Mouse (Mus musculus) kidney, postnatal 0 days (tissue): ENCODE results near the gene Tkfc. TPM values are rescaled to one million over a fixed set of nuclear protein-coding genes. Genes with fewer than 3 reads are reported as not detected.

ENCODE experiments used
- ATAC-seq: fragments of 200-750 bp; cut with Nextera tagmentation; replicated peaks from 2 replicates; pipeline ENCODE4 v1.8.0; 2017; ENCODE audit warnings: low read depth, moderate number of reproducible peaks, moderate TSS enrichment, moderate library complexity; ENCODE audit not compliant: low FRiP score
- DNase-seq: peaks from one replicate; pipeline ENCODE4 v3.0.0-alpha.2; 2016; ENCODE audit warnings: low spot score
- H3K27ac ChIP-seq: fragments of 300-500 bp; sonication (generic); 2 replicates; pipeline ENCODE4 v1.5.1; 2014; ENCODE audit warnings: mild to moderate bottlenecking
- H3K27me3 ChIP-seq: fragments of 300-500 bp; sonication (generic); 2 replicates; pipeline ENCODE4 v1.6.1; 2014; ENCODE audit warnings: low read length, mixed read lengths; ENCODE audit not compliant: insufficient read depth
- H3K36me3 ChIP-seq: fragments of 300-500 bp; sonication (generic); 2 replicates; pipeline ENCODE4 v1.6.1; 2014; ENCODE audit warnings: low read length, mixed read lengths; ENCODE audit not compliant: insufficient read depth
- H3K4me1 ChIP-seq: fragments of 300-500 bp; sonication (generic); replicated peaks from 2 replicates; pipeline ENCODE4 v1.6.1; 2014; ENCODE audit warnings: antibody characterized with exemption, low read length, mixed read lengths; ENCODE audit not compliant: insufficient read depth
- H3K4me2 ChIP-seq: fragments of 300-500 bp; sonication (generic); 2 replicates; pipeline ENCODE4 v1.6.1; 2014; ENCODE audit warnings: mild to moderate bottlenecking, low read length, moderate library complexity, mixed read lengths
- H3K4me3 ChIP-seq: fragments of 300-500 bp; sonication (generic); replicated peaks from 2 replicates; pipeline ENCODE4 v1.5.1; 2014; ENCODE audit warnings: low read depth, low read length
- H3K9ac ChIP-seq: fragments of 300-500 bp; sonication (generic); 2 replicates; pipeline ENCODE4 v1.6.1; 2014; ENCODE audit warnings: low read depth, low read length
- H3K9me3 ChIP-seq: fragments of 300-500 bp; sonication (generic); replicated peaks from 2 replicates; pipeline ENCODE4 v1.6.1; 2016; ENCODE audit warnings: low read length, inconsistent platforms, mixed read lengths
- CTCF ChIP-seq: IDR thresholded peaks from 2 replicates; pipeline ENCODE4 v1.5.1; 2016; ENCODE audit warnings: antibody characterized with exemption, low read depth, mild to moderate bottlenecking, moderate library complexity
- WGBS: fragments of 180-500 bp; shearing (Covaris S2); extraction: QIAGEN DNeasy Blood & Tissue Kit; methylation state at CpG from one replicate; pipeline ENCODE4 v1.1.7; 2014; 5-methylcytosine and 5-hydroxymethylcytosine counted together
- polyA plus RNA-seq: library from polyadenylated mRNA; unstranded; fragments of >200 nt; fragmentation: Nextera tagmentation; extraction: Ambion mirVana; gene quantifications from 2 replicates; pipeline ENCODE4 v1.2.1, GENCODE M21; 2015

Gene Tkfc
- 42.2 and 54.4 TPM in 2 replicates for polyA plus RNA-seq

DNA sequence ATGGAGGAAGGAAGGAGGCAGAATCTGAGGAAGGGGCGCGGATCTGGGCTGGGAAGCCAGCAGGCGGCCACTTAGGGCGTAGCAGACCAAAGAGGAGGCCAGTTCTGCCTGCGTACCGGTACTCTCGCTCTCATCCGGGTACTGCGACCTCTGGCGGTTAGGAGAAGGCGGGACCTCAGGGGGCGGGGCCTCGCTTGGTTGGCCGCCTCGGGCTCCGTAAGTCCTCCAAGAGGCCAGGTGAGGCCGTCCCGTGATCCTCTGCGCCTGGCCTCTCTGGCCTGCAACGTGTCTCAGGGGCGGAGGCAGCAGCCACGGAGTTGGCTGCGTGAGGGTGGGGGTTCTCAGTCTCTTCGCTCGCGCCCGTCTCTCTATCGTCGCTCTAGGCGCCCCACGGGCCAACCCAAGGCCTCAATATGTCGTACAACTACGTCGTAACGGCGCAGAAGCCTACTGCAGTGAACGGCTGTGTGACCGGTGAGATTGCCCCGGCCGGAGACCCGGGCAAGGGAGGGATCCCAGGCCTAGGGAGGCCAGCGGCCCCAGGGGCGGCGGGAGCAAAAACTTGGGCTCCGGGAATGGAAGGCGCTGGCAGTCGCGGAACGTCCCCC, at the start of gene Tkfc, which contains the start of gene Ddb1:
Gene Tkfc, minus strand, starts transcription at position 362 of the 608 bp plus-strand sequence.
Gene Ddb1, plus strand, starts transcription at position 35 of the 608 bp plus-strand sequence.
- Histone ChIP-seq H3K27ac (peak within 1 kb of the TSS; percentile 91), H3K9me3 (no peaks in the 10 kb centered on the region), H3K9ac (peak within 1 kb of the TSS; percentile 85), H3K4me1 (peaks cover 12% of the 10 kb centered on the region), H3K4me2 (peak within 1 kb of the TSS; percentile 72), H3K27me3 (no peaks in the 10 kb centered on the region), H3K4me3 (peak within 1 kb of the TSS; percentile 79), H3K36me3 (peaks cover 24% of the 10 kb centered on the region)
- peak; percentile 79 for TF ChIP-seq CTCF
- ATAC-seq (peak; percentile 95), DNase-seq (peak; percentile 99)
- WGBS, result under 1% methylated on average over 49 of the region's 49 CpGs

DNA sequence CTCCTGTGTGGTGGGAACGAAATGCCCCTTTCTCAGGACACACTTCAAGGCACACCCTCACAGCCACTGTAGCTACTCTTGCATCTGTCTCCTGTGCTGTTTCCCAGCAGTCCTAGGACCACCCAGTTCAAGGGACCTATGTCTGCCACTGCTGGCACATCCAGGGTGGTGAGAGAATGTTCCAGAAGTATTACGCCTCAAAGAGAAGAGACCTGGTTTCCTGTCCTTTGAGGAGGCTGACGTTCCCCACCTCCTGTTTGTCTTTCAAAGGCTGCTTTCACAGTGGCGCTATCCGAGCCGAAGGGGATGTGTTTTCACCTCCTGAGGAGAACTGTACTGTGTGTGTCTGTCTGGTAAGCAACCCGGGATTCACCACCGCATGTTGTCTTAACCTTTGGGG, 42.7 kb upstream of the Tkfc start:
- no peaks in the 10 kb centered on the region for H3K36me3 ChIP-seq
- TF ChIP-seq CTCF, result no peak
- H3K4me3 ChIP-seq, result no peak overlapping the region
- DNase-seq, result no peak
- no peak overlapping the region for H3K9ac ChIP-seq
- no peak overlapping the region for H3K27ac ChIP-seq
- WGBS, result 58% methylated on average over 8 of the region's 8 CpGs
- no peak overlapping the region for H3K4me2 ChIP-seq
- no peaks in the 10 kb centered on the region for H3K9me3 ChIP-seq
- H3K4me1 ChIP-seq, result no peaks in the 10 kb centered on the region
- no peaks in the 10 kb centered on the region for H3K27me3 ChIP-seq
- ATAC-seq, result no peak

DNA sequence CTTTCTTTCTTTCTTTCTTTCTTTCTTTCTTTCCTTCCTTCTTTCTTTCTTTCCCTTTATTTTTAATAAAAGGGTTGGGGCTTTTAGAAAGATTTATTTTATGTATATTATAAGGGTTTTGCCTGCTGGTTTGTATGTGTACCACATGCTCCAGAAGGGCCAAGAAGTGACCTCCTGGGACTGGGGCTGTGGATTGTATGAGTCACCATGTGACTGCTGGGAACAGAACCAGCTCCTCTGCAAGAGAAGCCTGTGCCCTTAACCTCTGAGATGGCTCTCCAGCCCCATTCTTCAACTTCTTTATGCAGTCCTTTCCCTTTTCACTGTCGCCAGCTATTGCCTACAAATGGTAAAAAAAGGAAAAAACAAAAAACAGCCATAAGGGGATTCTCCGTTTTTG, 40.2 kb upstream of the Tkfc start:
- H3K27me3 ChIP-seq, result no peaks in the 10 kb centered on the region
- H3K9me3 ChIP-seq, result no peaks in the 10 kb centered on the region
- WGBS, result 91% methylated on average over 2 of the region's 2 CpGs
- DNase-seq (no peak), ATAC-seq (no peak)
- H3K4me3 ChIP-seq, result no peak overlapping the region
- TF ChIP-seq CTCF, result no peak
- H3K4me1 ChIP-seq, result no peaks in the 10 kb centered on the region
- no peak overlapping the region for H3K27ac ChIP-seq
- H3K36me3 ChIP-seq, result no peaks in the 10 kb centered on the region
- H3K9ac ChIP-seq, result no peak overlapping the region
- H3K4me2 ChIP-seq, result no peak overlapping the region

DNA sequence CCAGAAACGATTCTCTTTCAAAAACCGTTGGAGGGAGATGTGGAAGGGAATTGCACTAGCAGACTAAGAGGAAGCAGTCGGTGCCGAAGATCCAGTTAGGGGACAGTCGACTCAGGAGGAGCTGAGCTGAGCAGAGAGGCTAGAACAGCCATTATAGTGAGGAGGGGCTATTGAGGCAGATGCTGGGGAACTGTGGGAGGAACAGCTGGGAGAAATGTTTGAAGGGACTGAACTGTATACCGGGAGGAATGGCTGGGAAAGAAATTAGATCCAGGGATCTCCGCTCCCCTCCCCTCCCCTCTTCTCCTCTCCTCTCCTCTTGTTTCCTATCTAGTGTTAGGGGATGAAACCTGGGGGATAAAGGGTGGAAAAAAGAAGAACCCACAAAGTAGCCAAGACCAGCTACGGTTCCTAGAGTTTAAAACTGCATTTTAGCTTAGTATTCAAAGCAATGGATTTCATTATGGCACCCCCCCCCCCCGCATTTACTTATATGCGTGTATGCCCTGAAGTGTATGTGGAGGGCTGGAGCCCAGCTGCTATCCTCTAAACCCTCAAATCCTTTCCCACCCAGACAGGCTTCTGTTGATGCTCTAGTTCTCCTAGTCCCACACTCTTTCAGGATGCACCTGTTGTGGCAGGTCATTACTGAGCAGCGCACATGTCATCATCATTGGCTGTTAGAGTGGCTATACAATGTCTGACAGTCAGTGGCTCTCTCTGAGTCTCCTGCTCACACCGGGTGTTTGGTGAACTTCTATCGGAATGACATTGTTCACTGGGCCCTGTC, 35.3 kb upstream of the Tkfc start:
- Histone ChIP-seq H3K9ac (no peak overlapping the region), H3K4me2 (peak overlapping the region; percentile 29), H3K27me3 (no peaks in the 10 kb centered on the region), H3K27ac (no peak overlapping the region), H3K4me1 (no peaks in the 10 kb centered on the region), H3K4me3 (no peak overlapping the region), H3K9me3 (no peaks in the 10 kb centered on the region), H3K36me3 (no peaks in the 10 kb centered on the region)
- peak; percentile 70 for DNase-seq
- 39% methylated on average over 13 of the region's 13 CpGs for WGBS
- no peak for TF ChIP-seq CTCF
- no peak; the same call in 1 of the 2 replicates for ATAC-seq

DNA sequence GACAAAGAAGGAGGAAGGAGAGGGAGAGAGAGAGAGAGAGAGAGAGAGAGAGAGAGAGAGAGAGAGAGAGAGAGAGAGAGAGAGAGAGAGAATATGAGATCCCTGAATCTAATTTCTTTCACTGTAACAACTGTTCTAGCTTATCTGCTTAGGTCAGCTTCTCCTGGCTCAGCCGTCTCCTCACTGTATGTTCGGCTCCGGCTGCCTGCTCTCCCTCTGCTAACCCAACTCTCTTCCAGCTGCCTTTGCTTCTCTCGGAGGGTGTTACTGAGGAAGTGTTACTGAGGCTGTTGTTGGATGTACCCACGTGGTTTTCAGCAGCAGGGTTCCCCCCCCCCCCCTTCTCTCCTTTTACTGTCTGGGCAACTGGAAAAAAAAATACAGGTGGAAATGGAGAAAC, 34.6 kb upstream of the Tkfc start:
- Histone ChIP-seq H3K27ac (no peak overlapping the region), H3K27me3 (no peaks in the 10 kb centered on the region), H3K9ac (no peak overlapping the region), H3K9me3 (no peaks in the 10 kb centered on the region), H3K4me1 (no peaks in the 10 kb centered on the region), H3K4me3 (no peak overlapping the region), H3K36me3 (no peaks in the 10 kb centered on the region), H3K4me2 (peak overlapping the region; percentile 29)
- no peak for DNase-seq
- no peak for ATAC-seq
- TF ChIP-seq CTCF, result no peak
- 7% methylated on average over 5 of the region's 5 CpGs for WGBS

DNA sequence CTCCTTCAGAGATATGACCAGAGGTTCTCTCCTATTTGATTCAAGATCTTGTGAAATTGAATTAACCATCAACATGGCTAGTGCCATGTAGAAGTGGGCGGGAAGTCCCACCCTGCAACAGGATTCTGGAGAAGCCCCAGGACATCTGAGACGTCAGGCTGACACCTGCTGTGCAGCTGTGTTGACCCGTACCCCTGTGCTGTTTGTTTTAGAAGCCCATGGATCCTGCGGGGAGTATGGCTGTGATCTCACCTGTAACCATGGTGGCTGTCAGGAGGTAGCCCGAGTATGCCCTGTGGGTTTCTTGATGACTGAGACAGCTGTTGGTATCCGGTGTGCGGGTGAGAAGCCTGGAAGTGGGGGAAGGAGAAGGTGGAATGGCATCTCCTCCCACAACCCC, 32.4 kb upstream of the Tkfc start:
- Histone ChIP-seq H3K9ac (no peak overlapping the region), H3K4me3 (no peak overlapping the region), H3K4me1 (peaks cover 6% of the 10 kb centered on the region; the same call in 1 of the 2 replicates), H3K9me3 (no peaks in the 10 kb centered on the region), H3K4me2 (no peak overlapping the region), H3K27ac (no peak overlapping the region), H3K27me3 (no peaks in the 10 kb centered on the region), H3K36me3 (no peaks in the 10 kb centered on the region)
- TF ChIP-seq CTCF, result no peak
- DNase-seq (no peak), ATAC-seq (no peak)
- WGBS, result 45% methylated on average over 7 of the region's 7 CpGs
